Mouse (Mus musculus) heart, embryonic 13.5 days (tissue): Measurements from ENCODE around the gene Slc16a11. TPM values are rescaled to one million over a fixed set of nuclear protein-coding genes. Genes with fewer than 3 reads are reported as not detected.
A peak's percentile ranks its signal among the peaks of the same experiment; 100 is the strongest.

Experiments used
- ATAC-seq: fragments of 200-750 bp; cut with Nextera tagmentation; 2 replicates; pipeline ENCODE4 v1.8.0; 2017; ENCODE audit warnings: moderate TSS enrichment; ENCODE audit not compliant: insufficient number of reproducible peaks, low FRiP score, low TSS enrichment; ENCODE audit errors: extremely low read depth
- H3K27ac ChIP-seq: fragments of 300-500 bp; sonication (generic); replicated peaks from 2 replicates; pipeline ENCODE4 v1.5.1; 2015; ENCODE audit warnings: moderate library complexity, mild to moderate bottlenecking, inconsistent platforms
- H3K27me3 ChIP-seq: fragments of 300-500 bp; sonication (generic); replicated peaks from 2 replicates; pipeline ENCODE4 v1.6.1; 2015; ENCODE audit warnings: mild to moderate bottlenecking, inconsistent platforms
- H3K36me3 ChIP-seq: fragments of 300-500 bp; sonication (generic); 2 replicates; pipeline ENCODE4 v1.6.1; 2015; ENCODE audit warnings: mild to moderate bottlenecking, inconsistent platforms
- H3K4me1 ChIP-seq: fragments of 300-500 bp; sonication (generic); 2 replicates; pipeline ENCODE4 v1.6.1; 2015; ENCODE audit warnings: inconsistent platforms
- H3K4me2 ChIP-seq: fragments of 300-500 bp; sonication (generic); 2 replicates; pipeline ENCODE4 v1.6.1; 2015; ENCODE audit warnings: inconsistent platforms, mild to moderate bottlenecking, moderate library complexity
- H3K4me3 ChIP-seq: fragments of 300-500 bp; sonication (generic); 2 replicates; pipeline ENCODE4 v1.5.1; 2015; ENCODE audit warnings: moderate library complexity, mild to moderate bottlenecking, inconsistent platforms
- H3K9ac ChIP-seq: fragments of 300-500 bp; sonication (generic); 2 replicates; pipeline ENCODE4 v1.6.1; 2015; ENCODE audit warnings: inconsistent platforms, mild to moderate bottlenecking, moderate library complexity
- H3K9me3 ChIP-seq: fragments of 300-500 bp; sonication (generic); 2 replicates; pipeline ENCODE4 v1.6.1; 2016; ENCODE audit warnings: inconsistent platforms
- WGBS: fragments of 180-500 bp; shearing (Covaris S2); methylation state at CpG from one replicate; pipeline ENCODE4 v1.1.7; 2015; ENCODE audit warnings: mixed read lengths; 5-methylcytosine and 5-hydroxymethylcytosine counted together
- polyA plus RNA-seq: library from polyadenylated mRNA; unstranded; fragments of >200 nt; fragmentation: Nextera tagmentation; extraction: Ambion mirVana; gene quantifications from 2 replicates; pipeline ENCODE4 v1.2.1, GENCODE M21; 2015

The Slc16a11 gene
- polyA plus RNA-seq, 1 experiment from 2014 or later: 0.28 TPM

GRCm38 (mm10) chr11:70237457-70238167 is 25.1 kb downstream of the Slc16a11 start, which contains the start of gene 0610010K14Rik:
TSS of gene 0610010K14Rik (minus strand) at chr11:70237914.
- Histone ChIP-seq H3K27ac (peak within 1 kb of the TSS; percentile 93), H3K4me2 (peak within 1 kb of the TSS; percentile 77), H3K27me3 (no peaks in the 10 kb centered on the region), H3K4me1 (peaks cover 41% of the 10 kb centered on the region), H3K4me3 (peak within 1 kb of the TSS; percentile 72), H3K9me3 (no peaks in the 10 kb centered on the region), H3K9ac (peak within 1 kb of the TSS; percentile 95), H3K36me3 (peaks cover 17% of the 10 kb centered on the region)
- under 1% methylated on average over 70 of the region's 70 CpGs for WGBS
- peak; percentile 93 for ATAC-seq

GRCm38 (mm10) chr11:70238591-70239440 is 26.3 kb downstream of the Slc16a11 start:
- H3K36me3 ChIP-seq: peaks cover 17% of the 10 kb centered on the region
- no peak for ATAC-seq
- H3K9ac ChIP-seq: peak overlapping the region; percentile 95
- no peaks in the 10 kb centered on the region for H3K9me3 ChIP-seq
- peak overlapping the region; percentile 77 for H3K4me2 ChIP-seq
- H3K27ac ChIP-seq: peak overlapping the region; percentile 93
- H3K4me1 ChIP-seq: peaks cover 34% of the 10 kb centered on the region
- H3K4me3 ChIP-seq: peak overlapping the region; percentile 72
- 12% methylated on average over 23 of the region's 23 CpGs for WGBS
- no peaks in the 10 kb centered on the region for H3K27me3 ChIP-seq

- peak within 1 kb of the TSS; percentile 95 for H3K9ac ChIP-seq
- peaks cover 34% of the 10 kb centered on the region for H3K4me1 ChIP-seq
- H3K4me3 ChIP-seq: peak within 1 kb of the TSS; percentile 72
- peaks cover 4% of the 10 kb centered on the region for H3K27me3 ChIP-seq
- H3K9me3 ChIP-seq: no peaks in the 10 kb centered on the region
- WGBS: under 1% methylated on average over 28 of the region's 35 CpGs
- peaks cover 15% of the 10 kb centered on the region for H3K36me3 ChIP-seq
- H3K27ac ChIP-seq: peak within 1 kb of the TSS; percentile 93
- ATAC-seq: peak; percentile 37
- H3K4me2 ChIP-seq: peak within 1 kb of the TSS; percentile 77
These were observed 27.2 kb downstream of the Slc16a11 start, which contains the start of the genes Gm21988 and Rnasek for GRCm38 (mm10) chr11:70239541-70240279. TSS of gene Gm21988 (minus strand) at chr11:70239830. TSS of gene Rnasek (minus strand) at chr11:70239842.

DNA sequence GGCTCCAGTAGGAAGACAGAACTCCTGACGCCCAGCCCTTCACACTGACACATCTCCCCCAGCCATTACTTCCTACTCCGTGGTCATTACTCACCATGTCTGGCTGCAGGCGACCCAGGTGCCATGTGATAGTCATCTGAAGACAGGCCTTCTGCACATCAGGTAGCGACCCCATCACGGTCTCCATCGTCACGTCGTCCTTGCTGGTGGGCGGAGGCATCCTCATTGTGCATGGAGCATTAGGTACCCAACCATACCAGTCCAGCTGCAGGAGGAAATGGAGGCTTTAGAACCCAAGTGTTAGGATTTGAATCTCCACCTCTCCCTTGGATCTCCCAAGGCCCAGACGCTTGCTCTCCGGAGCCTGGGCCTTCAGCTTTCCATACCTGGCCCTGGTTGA is 30.0 kb downstream of the Slc16a11 start:
- ATAC-seq: no peak
- no peak overlapping the region for H3K4me3 ChIP-seq
- 64% methylated on average over 11 of the region's 11 CpGs for whole genome bisulfite sequencing
- peaks cover 21% of the 10 kb centered on the region for H3K27me3 ChIP-seq
- H3K27ac ChIP-seq: no peak overlapping the region
- H3K4me2 ChIP-seq: no peak overlapping the region
- peaks cover 15% of the 10 kb centered on the region for H3K4me1 ChIP-seq
- no peak overlapping the region for H3K9ac ChIP-seq
- no peaks in the 10 kb centered on the region for H3K36me3 ChIP-seq
- H3K9me3 ChIP-seq: no peaks in the 10 kb centered on the region

DNA sequence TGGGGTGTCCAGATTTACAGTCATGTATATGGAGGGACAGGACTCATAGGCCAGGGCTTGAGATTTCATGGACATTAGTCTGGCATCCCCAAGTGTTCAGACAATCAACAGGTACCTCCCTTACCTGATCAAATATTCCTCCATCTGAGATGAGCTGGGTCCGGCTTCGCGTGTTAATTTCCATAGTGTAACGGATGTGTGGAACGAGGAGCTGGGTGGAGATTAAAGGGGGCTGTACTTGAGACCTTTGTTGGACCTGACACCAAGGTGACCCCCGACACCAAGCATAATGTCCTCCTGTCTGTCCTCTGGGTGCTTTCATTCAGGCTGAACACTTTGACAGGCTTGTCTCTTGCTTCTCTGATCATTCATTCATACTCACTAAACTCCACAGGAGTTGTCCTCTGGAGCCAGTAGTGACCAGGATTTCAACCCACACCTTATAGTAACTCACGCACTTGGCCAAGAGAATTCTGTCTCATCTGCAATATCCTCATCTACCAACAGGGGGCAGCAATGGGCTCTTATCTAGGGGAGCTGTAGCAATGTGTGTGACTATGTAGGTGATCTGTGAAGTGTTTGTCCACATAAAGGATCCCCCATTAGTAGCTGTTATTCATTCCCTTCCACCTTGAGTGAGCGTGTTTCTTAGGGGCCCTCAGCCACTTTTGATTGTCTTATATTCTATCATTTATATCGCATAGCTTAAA is 34.7 kb downstream of the Slc16a11 start:
- no peak for ATAC-seq
- no peak overlapping the region for H3K27ac ChIP-seq
- no peak overlapping the region for H3K9ac ChIP-seq
- WGBS: 48% methylated on average over 9 of the region's 9 CpGs
- H3K27me3 ChIP-seq: peaks cover 65% of the 10 kb centered on the region
- no peak overlapping the region for H3K4me3 ChIP-seq
- no peak overlapping the region for H3K4me2 ChIP-seq
- no peaks in the 10 kb centered on the region for H3K9me3 ChIP-seq
- H3K4me1 ChIP-seq: no peaks in the 10 kb centered on the region
- H3K36me3 ChIP-seq: no peaks in the 10 kb centered on the region

- WGBS: 41% methylated on average over 11 of the region's 11 CpGs
- Histone ChIP-seq H3K27ac (no peak overlapping the region), H3K4me2 (no peak overlapping the region), H3K4me3 (no peak overlapping the region), H3K9ac (no peak overlapping the region), H3K4me1 (peaks cover 15% of the 10 kb centered on the region), H3K9me3 (no peaks in the 10 kb centered on the region), H3K36me3 (no peaks in the 10 kb centered on the region), H3K27me3 (peaks cover 85% of the 10 kb centered on the region)
- no peak for ATAC-seq
These were observed 37.6 kb downstream of the Slc16a11 start for GRCm38 (mm10) chr11:70250150-70250549.

GRCm38 (mm10) chr11:70251853-70252252 is 39.3 kb downstream of the Slc16a11 start:
- Histone ChIP-seq H3K9me3 (no peaks in the 10 kb centered on the region), H3K4me3 (no peak overlapping the region), H3K27ac (no peak overlapping the region), H3K4me1 (peaks cover 19% of the 10 kb centered on the region), H3K36me3 (no peaks in the 10 kb centered on the region), H3K4me2 (no peak overlapping the region), H3K9ac (no peak overlapping the region), H3K27me3 (peaks cover 89% of the 10 kb centered on the region)
- WGBS: 60% methylated on average over 8 of the region's 8 CpGs
- ATAC-seq: no peak

GRCm38 (mm10) chr11:70254337-70254736 is 41.8 kb downstream of the Slc16a11 start:
- H3K4me3 ChIP-seq: peak overlapping the region; percentile 50
- H3K4me2 ChIP-seq: peak overlapping the region; percentile 74
- H3K9me3 ChIP-seq: no peaks in the 10 kb centered on the region
- H3K9ac ChIP-seq: peak overlapping the region; percentile 75
- H3K27ac ChIP-seq: no peak overlapping the region
- WGBS: 4% methylated on average over 18 of the region's 18 CpGs
- no peaks in the 10 kb centered on the region for H3K36me3 ChIP-seq
- peaks cover 19% of the 10 kb centered on the region for H3K4me1 ChIP-seq
- H3K27me3 ChIP-seq: peaks cover 72% of the 10 kb centered on the region
- ATAC-seq: no peak

GRCm38 (mm10) chr11:70254931-70255531 is 42.5 kb downstream of the Slc16a11 start, which contains the start of gene Alox12:
TSS of gene Alox12 (minus strand) at chr11:70255353.
- Histone ChIP-seq H3K36me3 (no peaks in the 10 kb centered on the region), H3K9ac (peak within 1 kb of the TSS; percentile 75), H3K4me3 (peak within 1 kb of the TSS; percentile 50), H3K4me1 (peaks cover 19% of the 10 kb centered on the region), H3K9me3 (no peaks in the 10 kb centered on the region), H3K27ac (no peak within 1 kb of the TSS), H3K27me3 (peaks cover 65% of the 10 kb centered on the region), H3K4me2 (peak within 1 kb of the TSS; percentile 74)
- 0 out of 2 replicates have a peak, but pooled peaks have one; percentile 46 for ATAC-seq
- WGBS: under 1% methylated on average over 25 of the region's 25 CpGs

GRCm38 (mm10) chr11:70259035-70259434 is 46.5 kb downstream of the Slc16a11 start:
- Histone ChIP-seq H3K9ac (no peak overlapping the region), H3K36me3 (no peaks in the 10 kb centered on the region), H3K9me3 (peaks cover 4% of the 10 kb centered on the region; the same call in 1 of the 2 replicates), H3K4me3 (no peak overlapping the region), H3K4me1 (peaks cover 15% of the 10 kb centered on the region), H3K27me3 (peaks cover 30% of the 10 kb centered on the region), H3K27ac (no peak overlapping the region), H3K4me2 (no peak overlapping the region)
- 94% methylated on average over 4 of the region's 4 CpGs for WGBS
- ATAC-seq: no peak
